Mouse (Mus musculus) liver, adult 2 months (tissue): ENCODE measurements around the gene Ube3c.

Source experiments
- CTCF ChIP-seq: fragments of 200-500 bp; IDR thresholded peaks from 2 replicates; pipeline ENCODE4 v1.5.1; 2011; ENCODE audit warnings: low read depth, low read length, control low read depth
- POLR2A ChIP-seq: fragments of 200-500 bp; IDR thresholded peaks from 2 replicates; pipeline ENCODE4 v1.6.1; 2011; ENCODE audit warnings: low read length, control low read depth; ENCODE audit not compliant: insufficient read depth; ENCODE audit errors: extremely low read depth

DNA sequence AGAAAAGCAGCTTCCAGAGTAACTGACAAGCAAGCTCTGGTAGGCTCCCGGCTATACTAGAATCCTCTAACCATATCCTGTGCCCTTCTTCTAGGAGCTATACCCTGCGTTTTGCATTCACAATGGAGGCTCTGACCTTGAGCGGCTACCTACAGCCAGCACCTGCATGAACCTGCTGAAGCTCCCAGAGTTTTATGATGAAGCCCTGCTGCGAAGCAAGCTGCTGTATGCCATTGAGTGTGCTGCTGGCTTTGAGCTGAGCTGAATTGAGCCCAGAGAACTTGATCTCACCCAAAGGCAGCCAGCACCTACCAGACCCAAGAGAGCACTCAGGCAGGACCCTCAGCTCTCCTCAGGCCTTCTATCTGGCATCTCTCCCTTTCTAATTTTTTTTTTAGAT is 105.3 kb downstream of the Ube3c start:
- TF ChIP-seq CTCF: no peak
- TF ChIP-seq POLR2A: no peak
